Mouse (Mus musculus) urinary bladder, adult 18-20 months (tissue): ENCODE measurements at regions not wholly inside any gene's neighbourhood (a gene's known extent, or its start where the extent isn't known, plus 50 kb on each side); places are given as distances from the start of the nearest gene placed in this dataset.

ENCODE experiments used
- DNase-seq, 2 experiments: peaks; one replicate each; pipeline ENCODE4 v3.0.0; 2022; ENCODE audit warnings: low spot score in 2 of 2, mixed read lengths in 2 of 2

DNA sequence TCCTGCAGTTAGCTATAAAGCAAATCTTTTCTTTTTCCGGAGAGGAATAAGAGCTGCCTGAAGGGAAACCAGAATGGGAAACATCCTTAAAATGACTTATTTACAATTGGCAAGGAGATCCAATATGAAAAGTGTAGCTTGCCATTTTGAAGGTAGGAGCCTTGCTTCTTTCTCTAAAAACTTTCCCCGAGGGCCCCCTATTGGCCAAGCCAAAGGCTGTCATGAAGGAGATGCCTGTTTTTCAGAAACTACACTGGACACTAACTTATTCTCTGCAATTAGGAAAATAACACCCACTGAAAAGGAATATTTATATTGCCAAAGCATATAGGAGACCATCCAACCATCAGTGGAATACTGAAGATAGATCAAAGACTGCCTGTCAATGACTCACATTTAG, 312.8 kb upstream of the Thrb start:
- DNase-seq = no peak

DNA sequence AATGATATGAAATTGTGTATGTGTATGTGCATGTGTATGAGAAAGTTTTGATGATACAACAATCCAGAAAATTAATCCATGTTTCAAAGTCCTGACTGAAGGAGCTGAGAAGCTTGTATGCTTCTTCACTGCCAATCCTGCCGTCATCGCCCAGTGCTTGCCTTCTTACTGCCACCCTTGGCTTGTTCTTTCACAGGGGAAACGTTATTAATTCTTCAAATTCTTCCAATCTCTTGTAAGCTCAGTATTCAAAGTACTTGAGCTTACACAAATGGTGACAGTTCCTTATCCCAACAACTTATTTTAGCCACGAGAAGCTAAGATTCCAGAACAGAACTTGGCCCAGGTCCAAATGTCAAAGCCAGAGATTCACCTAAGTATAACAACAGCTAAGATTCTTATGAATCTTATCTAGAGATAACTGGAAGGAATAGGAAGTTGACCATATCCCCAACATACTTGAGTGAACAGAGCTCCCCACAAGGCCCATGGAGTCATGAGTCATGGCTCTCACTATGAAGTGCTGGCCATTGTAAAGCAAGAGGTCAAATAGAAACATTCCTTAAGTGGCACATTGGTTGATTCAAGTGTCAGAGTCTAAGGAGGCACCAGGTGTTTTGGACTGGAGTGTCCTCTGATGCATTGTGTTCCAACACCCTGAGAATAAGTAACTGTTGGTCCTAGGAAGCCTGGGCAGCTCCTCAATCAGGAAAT, 307.6 kb upstream of the Thrb start:
- DNase-seq = no peak

DNA sequence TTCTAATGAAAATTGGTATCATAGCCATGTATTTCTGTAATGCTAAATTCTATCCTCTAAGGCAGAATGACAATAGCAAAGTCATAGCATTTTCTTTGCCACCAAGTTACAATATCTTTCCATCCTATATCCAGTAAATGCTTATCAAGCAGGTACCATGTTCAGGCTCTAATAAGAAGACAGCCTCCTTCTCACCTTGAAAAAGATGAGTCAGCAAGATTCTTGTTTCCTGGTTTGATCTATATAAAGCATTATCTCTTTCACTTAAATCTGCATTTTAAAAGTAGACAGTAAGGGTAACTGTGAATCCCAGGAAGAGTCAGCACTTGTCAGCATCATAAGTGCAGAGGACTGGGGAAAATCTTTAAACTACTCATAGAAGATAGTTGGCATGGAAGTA, 298.2 kb upstream of the Thrb start:
- DNase-seq = no peak

DNA sequence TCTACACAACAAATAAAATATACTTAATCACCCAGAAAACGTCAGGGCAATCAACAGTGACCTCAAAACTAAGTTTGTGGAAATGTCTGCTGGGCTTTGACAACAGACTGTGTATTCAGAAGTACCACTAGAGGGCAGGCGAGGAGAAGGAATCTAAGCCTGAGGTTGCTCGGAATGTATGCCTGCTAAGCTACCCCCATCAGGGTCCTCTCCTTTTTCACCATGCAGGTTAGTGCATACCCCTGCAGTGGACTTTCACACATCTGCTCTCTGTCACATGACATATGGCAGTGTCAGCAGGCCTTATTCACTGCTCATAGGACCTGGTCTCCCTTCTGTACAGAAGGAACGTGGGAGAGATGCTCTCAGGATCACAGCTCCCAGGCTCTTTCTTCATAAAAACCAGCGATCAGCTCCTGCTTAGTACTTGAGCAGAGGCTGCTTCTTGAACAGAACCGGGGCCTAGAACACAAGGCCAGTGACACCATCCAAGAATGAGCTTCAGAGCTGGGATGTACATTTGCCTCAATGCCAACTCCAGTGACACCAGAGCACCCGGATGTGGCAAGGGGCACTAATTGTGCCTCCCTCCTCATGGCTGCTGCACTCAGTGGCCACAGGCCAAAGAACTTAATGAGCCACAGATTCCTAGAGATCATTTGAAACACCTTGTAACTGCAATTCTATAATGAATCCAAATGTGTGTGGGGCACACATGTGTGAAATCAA, 257.1 kb upstream of the Thrb start:
- DNase-seq = peak in 1 of 2 experiments; percentile 10

DNA sequence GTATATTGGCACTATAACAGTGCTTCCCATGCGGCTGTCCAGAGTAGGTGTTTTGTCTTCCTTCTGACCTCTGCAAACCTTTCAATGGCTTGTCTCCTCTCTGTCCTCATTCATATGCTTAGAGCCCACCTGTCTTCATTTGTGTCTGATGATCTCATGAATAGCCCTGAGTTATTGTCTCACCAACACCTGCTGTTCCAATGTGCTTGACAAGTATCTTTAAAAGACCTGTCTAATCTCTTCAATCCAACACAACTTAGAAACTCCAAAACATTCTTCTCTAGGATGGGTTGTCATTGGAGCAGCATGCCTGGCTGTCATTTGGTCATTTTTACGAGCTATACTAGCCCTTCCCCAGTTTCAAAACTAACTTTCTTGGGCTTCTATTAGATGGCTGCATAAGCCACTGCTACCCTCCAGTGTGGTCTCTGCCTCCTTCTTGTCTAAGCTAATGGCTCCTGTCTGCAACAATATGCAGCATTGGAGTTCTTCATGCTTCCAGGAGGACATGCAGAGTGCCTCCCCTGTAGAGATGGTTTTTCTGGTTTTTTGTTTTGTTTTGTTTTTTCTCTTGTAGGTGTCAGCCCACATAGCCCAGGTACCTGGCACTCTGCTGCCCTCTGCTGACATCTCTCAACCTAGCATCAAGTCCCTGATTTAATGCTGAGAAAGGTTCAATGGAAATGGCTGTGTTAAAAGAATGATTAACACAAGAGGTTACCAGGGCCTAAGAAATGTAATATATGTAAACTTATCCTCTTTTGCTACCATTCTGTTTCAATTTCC, 254.3 kb upstream of the Thrb start:
- peak; percentile 5 to 45 for DNase-seq

DNA sequence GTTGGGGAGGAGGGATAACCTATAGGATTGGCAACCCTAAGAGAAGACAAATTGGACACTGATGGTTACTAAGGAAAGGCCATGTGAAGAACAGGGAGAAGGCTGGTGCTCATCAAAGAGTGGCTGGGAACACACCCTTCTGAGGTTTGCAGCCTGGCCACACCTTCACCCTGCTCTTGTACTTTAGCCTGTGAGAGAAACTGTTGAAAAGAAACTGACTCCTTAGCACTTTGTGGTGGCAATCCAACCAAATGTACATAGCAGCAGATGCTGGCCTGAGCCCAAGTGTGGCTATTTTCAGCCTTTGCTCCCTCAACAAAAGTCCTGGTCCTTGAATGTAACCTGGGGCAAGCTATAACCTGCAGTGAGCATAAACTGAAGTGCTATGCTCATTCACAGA, 253.2 kb upstream of the Thrb start:
- no peak for DNase-seq

DNA sequence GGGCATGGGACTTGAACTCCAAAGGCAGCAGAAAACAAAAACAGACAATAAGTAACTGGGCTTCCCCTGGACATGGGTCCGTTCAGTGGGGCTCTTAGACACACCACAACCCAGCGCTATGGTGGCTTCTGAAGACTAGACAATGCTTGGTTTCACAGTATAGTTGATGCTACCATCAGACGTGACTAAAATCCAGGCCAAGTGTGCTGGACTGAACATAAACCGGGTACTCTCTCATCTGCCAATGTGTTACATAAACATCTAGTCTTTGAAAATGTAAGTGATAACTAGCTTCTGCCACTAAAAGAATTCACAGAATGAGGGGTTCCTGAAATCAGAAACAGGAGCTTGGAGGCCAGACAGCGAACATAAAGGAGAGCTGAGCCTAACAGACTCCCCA, 251.7 kb upstream of the Thrb start:
- DNase-seq = no peak

DNA sequence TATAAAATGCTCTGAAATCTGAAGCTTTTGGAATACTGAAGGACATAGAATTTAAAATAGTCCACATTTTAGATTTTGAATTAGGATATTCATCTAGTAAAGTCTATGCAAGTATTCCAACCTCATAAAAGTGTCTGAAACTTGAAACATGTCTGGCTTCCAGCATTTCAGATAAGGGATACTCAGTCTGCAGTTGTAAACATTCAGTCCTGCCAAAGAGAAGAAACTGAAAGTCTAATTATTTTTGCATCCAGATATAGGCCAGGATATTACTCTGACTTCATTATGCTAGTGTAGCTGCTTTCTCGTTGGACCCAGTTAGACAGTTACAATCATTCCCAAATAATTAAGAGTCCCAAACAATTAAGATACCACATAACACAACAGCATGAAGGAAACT, 251.2 kb upstream of the Thrb start:
- no peak for DNase-seq

DNA sequence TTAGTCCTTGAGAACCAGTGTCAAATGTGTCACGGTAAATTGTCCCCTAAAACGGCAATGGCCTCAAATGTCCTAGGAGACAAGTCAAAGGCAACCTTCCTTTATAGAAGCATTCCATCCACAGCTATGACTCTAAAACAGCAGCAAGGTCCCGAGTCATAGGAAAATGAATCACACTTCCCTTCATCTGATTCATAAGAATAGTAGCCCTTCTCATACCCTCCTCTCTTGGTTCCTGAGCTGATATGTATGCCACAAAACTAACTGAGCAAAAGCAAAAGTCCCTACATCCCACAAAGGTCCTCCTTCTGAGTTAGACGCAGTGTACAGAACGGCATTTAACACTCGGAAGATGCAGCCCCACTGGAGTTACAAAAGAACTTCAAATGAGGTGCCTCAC, 250.6 kb upstream of the Thrb start:
- DNase-seq = no peak

DNA sequence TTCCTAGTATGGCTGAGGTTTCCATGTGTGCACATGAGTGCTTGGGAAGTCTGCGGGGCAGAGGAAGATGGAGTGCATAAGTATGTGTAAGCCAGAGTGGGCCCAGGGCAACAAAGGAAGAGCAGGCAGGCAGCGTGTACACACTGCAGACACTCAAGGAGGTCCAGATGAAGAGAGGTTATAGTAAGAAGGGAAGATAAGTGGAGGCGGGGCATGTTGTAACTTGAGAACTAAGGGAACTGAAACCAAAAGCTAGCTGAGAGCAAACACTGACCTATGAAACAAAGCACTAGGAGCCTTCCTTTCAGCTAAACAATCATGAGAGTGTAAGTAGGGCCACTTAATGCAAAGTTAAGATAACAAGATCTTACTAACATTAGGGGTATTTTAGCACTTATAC, 249.3 kb upstream of the Thrb start:
- DNase-seq = no peak

DNA sequence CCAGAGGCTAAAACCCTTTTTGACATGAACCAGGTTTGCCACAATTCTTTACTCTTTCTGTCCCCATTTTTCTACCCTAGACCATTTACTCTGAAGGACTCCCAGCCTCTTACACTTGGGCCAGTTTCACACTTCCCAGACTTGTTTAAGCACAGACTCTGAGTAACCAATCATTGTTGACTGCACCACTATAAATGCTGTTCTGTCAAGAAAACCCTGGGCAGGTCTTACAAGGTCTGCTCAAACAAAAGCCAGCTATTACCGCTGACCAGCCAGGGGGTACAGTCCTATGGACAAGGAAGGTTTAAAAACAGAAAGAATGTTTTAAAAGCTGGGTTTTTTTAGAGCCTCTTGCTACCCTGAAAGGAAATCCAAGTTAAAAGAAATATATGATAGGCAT, 248.8 kb upstream of the Thrb start:
- no peak for DNase-seq

DNA sequence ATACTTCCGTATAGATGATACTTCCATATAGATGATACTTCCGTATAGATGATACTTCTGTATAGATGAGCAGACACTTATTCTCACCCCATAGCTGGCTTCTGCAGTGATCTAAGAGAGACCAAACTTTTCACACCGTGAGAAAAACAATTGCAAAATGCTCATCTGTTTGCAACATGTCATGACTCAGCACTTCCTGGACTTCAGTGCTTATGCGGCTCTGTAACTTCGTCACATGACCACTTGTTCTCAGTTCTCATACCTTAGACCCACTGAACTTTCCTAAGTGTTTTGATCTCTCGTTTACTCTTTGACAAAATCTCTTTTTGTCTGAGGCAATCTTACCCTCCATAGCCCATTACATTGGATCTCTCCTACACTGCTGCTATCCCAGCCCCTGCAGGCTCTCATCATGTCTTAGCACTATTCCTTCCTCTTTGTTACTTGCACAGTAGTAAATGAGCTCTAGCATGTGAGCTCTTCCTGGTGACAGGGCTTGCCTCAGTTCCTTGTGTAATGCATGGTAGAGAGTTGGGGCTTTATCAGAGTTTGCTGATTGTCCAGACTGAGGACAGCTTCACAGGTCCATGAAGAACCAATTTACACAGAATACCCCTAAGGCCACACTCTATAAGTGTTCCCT, 245.7 kb upstream of the Thrb start:
- DNase-seq = no peak

DNA sequence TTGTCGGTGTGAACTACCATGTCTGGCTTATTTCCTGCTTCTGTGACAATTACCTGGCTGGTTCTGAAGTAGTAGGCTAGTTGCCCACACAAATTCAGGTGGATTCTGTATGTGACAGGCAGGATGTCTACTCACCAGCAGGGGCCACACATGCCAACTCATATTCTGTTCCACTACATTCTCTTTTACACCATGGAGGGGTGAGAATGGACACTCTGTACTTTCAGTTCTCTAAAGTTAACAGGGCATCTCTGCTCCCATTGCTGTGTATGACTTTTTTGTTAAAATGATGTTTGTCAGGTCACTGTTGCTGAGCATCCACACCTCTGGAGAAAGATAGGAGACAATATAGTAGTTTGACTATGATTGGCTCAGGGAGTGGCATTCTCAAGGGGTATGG, 232.3 kb upstream of the Thrb start:
- DNase-seq = no peak

DNA sequence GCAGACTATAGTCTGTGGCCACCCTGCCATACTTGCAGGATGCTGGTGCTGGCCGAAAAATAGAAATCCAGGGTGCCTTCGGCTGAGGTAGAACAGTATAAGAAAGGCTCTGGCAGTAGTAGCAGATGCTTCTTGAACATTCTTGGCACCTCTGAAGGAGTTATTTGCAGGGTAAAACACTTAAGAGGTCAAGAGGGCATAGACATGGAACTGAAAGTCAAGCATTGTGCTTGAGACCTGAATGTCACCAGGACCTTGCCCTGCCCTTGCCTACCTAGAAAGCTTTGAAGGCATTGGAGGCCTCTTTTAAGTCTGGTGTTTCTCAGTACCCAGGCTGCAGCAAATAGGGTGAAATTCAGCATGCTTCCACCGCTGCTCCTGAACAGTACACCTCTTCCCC, 230.9 kb upstream of the Thrb start:
- no peak for DNase-seq

DNA sequence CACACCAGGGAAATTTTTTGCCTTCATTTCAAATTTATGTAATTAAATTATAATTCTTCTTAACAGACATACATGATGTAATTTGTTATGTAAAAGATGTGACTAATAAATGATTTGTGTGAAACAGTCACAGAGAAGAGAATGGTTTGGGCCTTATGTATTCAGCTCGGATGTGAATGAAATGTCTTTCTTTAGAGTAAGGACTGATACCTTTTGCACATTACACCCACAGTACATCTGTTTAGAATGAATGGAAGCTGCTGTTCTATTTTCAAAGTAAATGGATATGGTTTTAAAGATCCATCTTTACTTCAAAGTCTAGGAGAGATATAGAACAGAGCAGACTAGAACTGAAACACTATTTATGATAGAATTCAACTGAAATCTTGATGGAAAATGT, 226.7 kb upstream of the Thrb start:
- DNase-seq = no peak

DNA sequence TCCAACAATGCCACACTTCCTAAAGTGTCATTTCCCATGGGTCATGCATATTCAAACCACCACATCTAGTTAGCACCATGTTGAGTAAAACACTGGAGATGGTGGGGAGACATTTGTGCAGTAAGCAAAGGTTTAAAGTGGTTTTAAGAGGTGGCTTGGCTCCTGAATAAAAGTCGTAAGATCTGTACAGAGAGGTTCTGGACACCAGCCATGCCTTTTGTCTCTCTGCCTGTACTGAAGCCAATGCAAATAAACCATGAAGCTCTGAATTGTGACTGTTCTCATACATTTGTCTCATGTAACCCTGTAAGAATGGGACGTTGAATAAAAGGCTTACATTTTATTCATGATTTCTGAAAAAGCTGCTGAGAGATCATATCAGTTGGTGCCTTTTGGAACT, 202.1 kb upstream of the Thrb start:
- DNase-seq = no peak

DNA sequence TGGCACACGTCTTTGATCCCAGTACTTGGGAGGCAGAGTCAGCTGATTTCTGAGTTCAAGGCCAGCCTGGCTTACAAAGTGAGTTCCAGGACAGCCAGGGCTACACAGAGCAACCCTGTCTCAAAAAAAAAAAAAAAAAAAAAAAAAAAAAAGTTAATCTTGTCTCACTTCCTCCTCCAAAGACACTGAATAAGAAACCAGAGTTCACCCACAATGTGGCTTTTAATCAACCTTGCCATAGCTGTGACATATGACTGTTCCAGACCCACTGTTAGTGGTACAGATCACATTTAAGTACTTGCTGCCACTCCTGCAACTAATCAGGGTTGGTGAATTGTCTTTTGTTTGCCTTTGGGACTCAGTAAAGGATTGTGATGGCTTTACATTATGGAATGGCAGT, 181.1 kb upstream of the Thrb start:
- no peak for DNase-seq

DNA sequence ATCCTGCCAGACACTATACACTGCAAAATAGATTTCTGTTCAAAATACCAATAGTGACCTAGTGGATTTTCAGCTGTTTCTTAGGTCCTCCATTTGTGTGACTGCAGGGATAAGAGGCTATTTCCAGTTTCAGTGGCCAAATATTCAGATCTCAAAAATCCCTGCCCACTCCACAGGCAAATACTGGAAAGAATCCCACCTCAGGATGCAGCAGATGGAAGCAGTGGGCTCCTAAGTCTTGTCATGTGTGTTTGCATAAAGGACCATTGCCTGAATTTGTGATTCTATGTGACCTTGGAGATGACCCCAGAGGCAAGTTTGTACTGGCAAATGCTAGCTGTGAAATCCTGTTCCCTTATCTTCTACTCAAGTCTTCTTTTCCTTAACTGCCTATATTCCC, 175.2 kb upstream of the Thrb start:
- DNase-seq = no peak

DNA sequence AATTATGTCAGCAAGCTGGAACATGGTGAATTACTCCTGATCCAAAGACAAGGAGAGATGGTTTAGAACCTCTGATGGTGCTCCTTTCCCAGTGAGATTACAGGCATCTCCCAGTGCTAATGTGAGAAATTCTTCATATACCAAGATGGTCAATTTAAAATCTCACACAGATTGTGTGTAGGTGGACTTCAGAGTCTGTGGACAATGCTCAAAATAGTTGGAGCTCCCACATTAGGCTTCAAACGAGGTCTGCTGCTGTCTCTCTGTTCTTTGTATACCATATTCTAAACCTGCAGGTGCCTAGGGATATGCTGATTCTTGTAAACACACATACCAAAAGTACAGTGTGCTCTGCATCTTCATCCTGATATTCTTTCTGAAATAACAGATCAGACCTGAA, 146.3 kb upstream of the Thrb start:
- DNase-seq = no peak

DNA sequence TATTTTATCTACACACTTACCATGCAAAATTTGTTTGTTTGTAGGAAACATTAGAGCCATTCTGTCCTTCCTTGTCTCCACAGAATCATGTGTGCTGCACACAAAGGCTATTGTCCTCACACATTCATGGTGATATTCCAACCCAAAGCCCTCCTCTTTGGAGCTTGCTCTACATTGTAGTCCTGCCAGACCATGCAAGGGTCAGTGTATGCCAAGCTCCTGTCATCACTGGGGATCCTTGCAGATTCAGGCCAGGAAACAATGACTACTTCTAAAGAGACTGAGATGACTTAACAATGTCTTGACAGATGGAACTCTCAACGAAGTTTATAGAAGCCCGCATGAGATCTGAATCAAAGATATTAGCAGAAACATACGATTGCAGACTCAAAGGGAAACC, 137.4 kb upstream of the Thrb start:
- DNase-seq = no peak

DNA sequence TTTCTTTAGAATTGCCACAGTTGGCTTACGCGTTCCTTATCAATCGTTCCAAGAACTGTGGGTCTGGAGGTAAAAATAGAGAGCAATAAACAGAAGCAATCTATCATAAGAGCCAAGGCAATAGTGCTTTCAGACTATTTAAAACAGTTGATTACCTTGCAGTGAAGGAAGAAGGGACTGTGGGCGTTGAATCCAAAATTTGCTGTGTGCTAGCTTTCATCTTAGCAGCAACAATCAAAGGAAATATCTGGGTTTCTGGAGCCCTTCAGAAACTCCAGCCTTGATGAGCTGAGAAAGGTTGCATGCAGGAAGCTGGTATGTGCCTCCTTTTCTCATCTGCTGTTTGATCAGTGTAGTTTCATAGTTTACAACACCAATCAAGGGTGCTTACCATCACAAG, 136.1 kb upstream of the Thrb start:
- no peak for DNase-seq

DNA sequence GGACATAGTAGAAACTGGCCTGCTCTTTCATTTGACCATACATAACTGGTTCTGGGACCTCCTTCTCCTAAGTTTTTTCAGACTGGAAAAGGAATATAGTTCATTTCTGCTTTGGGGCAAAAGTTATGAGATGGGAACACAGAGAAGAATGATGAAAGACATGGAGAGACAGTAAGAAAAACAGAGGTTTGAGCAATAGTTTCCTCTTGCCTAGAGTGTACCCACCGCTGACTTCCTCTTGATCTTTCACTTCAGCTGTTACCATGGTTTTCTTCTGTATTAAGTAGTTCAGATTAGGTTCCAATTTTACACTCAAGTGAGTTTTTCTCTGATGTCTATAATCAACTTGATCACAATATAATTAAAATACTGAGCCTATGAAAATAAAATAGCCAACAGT, 120.7 kb upstream of the Thrb start:
- DNase-seq = no peak

DNA sequence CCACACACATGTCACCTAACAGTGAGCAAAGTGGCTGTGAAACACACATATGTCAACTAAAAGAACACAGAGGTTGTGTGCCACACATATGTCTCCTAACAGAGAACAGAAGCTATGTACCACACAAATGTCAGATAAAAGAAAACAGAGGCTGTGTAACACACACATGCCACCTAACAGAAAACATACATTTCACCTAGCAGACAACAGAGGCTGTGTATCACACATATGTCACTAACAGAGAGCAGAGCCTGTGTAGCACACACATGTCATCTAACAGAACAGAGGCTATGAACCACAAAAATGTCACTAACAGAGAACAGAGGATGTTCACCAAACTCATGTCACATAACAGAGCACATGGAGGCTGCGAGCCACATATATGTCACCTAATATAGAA, 103.6 kb upstream of the Thrb start:
- no peak for DNase-seq
